Mouse (Mus musculus): ENCODE measurements around the gene Hipk3.

GRCm38 (mm10) chr2:104471161-104471560, 23.1 kb downstream of the Hipk3 start:
- TF ChIP-seq POLR2A (IDR thresholded peaks at IDR 0.05; ENCODE audit: extremely low read depth, insufficient read depth, low read length) (no peak), CTCF (IDR thresholded peaks at IDR 0.05; ENCODE audit: extremely low read depth, insufficient read depth, low read length) (no peak)

Measured in cortical plate, adult 2 months (tissue).